Mouse (Mus musculus) midbrain, postnatal 0 days (tissue): ENCODE measurements around the gene Mmp11. TPM values are rescaled to one million over a fixed set of nuclear protein-coding genes. Genes with fewer than 3 reads are reported as not detected.

Experiments
- ATAC-seq: fragments of 200-750 bp; cut with Nextera tagmentation; 2 replicates; pipeline ENCODE4 v1.8.0; 2017; ENCODE audit warnings: moderate number of reproducible peaks, mild to moderate bottlenecking, moderate TSS enrichment, moderate library complexity; ENCODE audit not compliant: low FRiP score
- DNase-seq: peaks from one replicate; pipeline ENCODE4 v3.0.0-alpha.2; 2015; ENCODE audit warnings: low spot score
- H3K27ac ChIP-seq: fragments of 300-500 bp; sonication (generic); 2 replicates; pipeline ENCODE4 v1.5.1; 2014; ENCODE audit warnings: low read depth, mild to moderate bottlenecking, low read length, mixed read lengths
- H3K27me3 ChIP-seq: fragments of 300-500 bp; sonication (generic); 2 replicates; pipeline ENCODE4 v1.6.1; 2014; ENCODE audit warnings: low read length, control low read depth, mixed read lengths; ENCODE audit not compliant: insufficient read depth
- H3K36me3 ChIP-seq: fragments of 300-500 bp; sonication (generic); 2 replicates; pipeline ENCODE4 v1.6.1; 2014; ENCODE audit warnings: low read length, control low read depth, mixed read lengths; ENCODE audit not compliant: insufficient read depth
- H3K4me1 ChIP-seq: fragments of 300-500 bp; sonication (generic); 2 replicates; pipeline ENCODE4 v1.6.1; 2014; ENCODE audit warnings: mild to moderate bottlenecking, control low read depth, antibody characterized with exemption, low read length, mixed read lengths; ENCODE audit not compliant: insufficient read depth
- H3K4me2 ChIP-seq: fragments of 300-500 bp; sonication (generic); 2 replicates; pipeline ENCODE4 v1.6.1; 2014; ENCODE audit warnings: low read depth, mild to moderate bottlenecking, low read length, mixed read lengths; ENCODE audit not compliant: poor library complexity, severe bottlenecking
- H3K4me3 ChIP-seq: fragments of 300-500 bp; sonication (generic); 2 replicates; pipeline ENCODE4 v1.5.1; 2014; ENCODE audit warnings: low read depth, mild to moderate bottlenecking, low read length, moderate library complexity
- H3K9ac ChIP-seq: fragments of 300-500 bp; sonication (generic); replicated peaks from 2 replicates; pipeline ENCODE4 v1.6.1; 2014; ENCODE audit warnings: mild to moderate bottlenecking, low read length, moderate library complexity, mixed read lengths; ENCODE audit not compliant: poor library complexity, severe bottlenecking
- H3K9me3 ChIP-seq: fragments of 300-500 bp; sonication (generic); 2 replicates; pipeline ENCODE4 v1.6.1; 2016; ENCODE audit warnings: low read length, control low read depth
- CTCF ChIP-seq: IDR thresholded peaks from 2 replicates; pipeline ENCODE4 v1.5.1; 2016; ENCODE audit warnings: antibody characterized with exemption, mild to moderate bottlenecking
- WGBS: fragments of 180-500 bp; shearing (Covaris S2); extraction: QIAGEN DNeasy Blood & Tissue Kit; methylation state at CpG from one replicate; pipeline ENCODE4 v1.1.7; 2014; 5-methylcytosine and 5-hydroxymethylcytosine counted together
- polyA plus RNA-seq: library from polyadenylated mRNA; unstranded; fragments of >200 nt; fragmentation: Nextera tagmentation; extraction: Ambion mirVana; gene quantifications from 2 replicates; pipeline ENCODE4 v1.2.1, GENCODE M21; 2015
- total RNA-seq: library from RNA; depleted of rRNA; stranded (reverse); fragments of >200 nt; gene quantifications from 2 replicates; pipeline ENCODE4 v1.2.3, GENCODE M21; 2014; rRNA removed

The Mmp11 gene
- total and polyA plus RNA-seq, 2 experiments from 2014 or later = 6.6 to 11.5 TPM

- Histone ChIP-seq H3K9me3 (no peaks in the 10 kb centered on the region), H3K4me2 (no peak overlapping the region), H3K27me3 (no peaks in the 10 kb centered on the region)
Observed at GRCm38 (mm10) chr10:75878836-75879235, 57.5 kb downstream of the Mmp11 start.

DNA sequence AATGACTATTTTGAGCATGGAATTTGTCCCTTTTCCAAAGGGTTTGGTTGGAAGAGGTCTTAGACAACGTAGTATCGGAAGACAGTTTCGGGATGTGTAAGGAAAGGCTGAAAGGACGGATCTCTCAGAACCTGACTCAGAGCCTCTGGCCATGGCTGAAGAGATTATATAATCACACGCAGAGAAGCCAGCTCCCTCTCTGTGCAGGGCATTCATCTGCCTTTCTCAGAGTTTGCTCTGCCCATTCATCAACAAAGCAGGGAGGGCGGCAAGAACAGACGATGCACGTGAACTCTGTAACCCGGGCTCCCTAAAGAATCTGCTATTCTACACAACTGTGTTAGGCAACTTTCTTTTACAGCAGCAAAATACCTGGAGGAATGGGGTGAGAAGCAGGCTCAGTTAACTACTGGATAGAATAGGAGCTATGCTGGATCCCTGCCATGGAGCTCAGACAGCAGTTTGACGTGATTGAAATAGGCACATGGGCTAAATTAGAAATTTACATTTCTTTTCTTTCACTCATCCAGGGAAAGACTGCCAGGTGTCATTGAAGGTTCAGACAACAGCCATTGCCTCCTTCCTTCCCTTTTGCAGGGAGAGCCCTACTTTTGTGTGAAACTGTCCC, 62.6 kb downstream of the Mmp11 start:
- Histone ChIP-seq H3K4me2 (peak overlapping the region; percentile 67), H3K36me3 (no peaks in the 10 kb centered on the region), H3K27ac (peak overlapping the region; percentile 78), H3K4me1 (peaks cover 4% of the 10 kb centered on the region; the same call in 1 of the 2 replicates), H3K9me3 (no peaks in the 10 kb centered on the region), H3K4me3 (peak overlapping the region; percentile 31), H3K27me3 (no peaks in the 10 kb centered on the region), H3K9ac (peak overlapping the region; percentile 55)
- no peak for TF ChIP-seq CTCF
- WGBS = 12% methylated on average over 10 of the region's 10 CpGs
- ATAC-seq = no peak
- peak; percentile 33 for DNase-seq

More at GRCm38 (mm10) chr10:75878836-75879235, 57.5 kb downstream of the Mmp11 start:
- Histone ChIP-seq H3K27ac (no peak overlapping the region), H3K4me3 (no peak overlapping the region), H3K9ac (no peak overlapping the region), H3K36me3 (no peaks in the 10 kb centered on the region), H3K4me1 (peaks cover 2% of the 10 kb centered on the region; the same call in 1 of the 2 replicates)
- WGBS = 89% methylated on average over 3 of the region's 3 CpGs
- no peak for DNase-seq
- ATAC-seq = no peak
- no peak for TF ChIP-seq CTCF

Other genes starting within 250 kb of the Mmp11 start
- gene Cabin1, start 172.2 kb downstream of the Mmp11 start, total RNA-seq = 83.4 and 93.3 TPM in 2 replicates
- gene Cabin1, start 172.2 kb downstream of the Mmp11 start, polyA plus RNA-seq = 30.1 and 31.6 TPM in 2 replicates
- gene Ddt, start 163.1 kb downstream of the Mmp11 start, total RNA-seq = 71.1 and 72.9 TPM in 2 replicates
- gene Ddt, start 163.1 kb downstream of the Mmp11 start, polyA plus RNA-seq = 92.9 and 102 TPM in 2 replicates
- not detected in 2 replicates for gene Gm20441, start 155.5 kb downstream of the Mmp11 start, total RNA-seq
- not detected in 2 replicates for gene Gm20441, start 155.5 kb downstream of the Mmp11 start, polyA plus RNA-seq
- 3.6 and 7.7 TPM in 2 replicates for gene Gstt3, start 155.1 kb downstream of the Mmp11 start, total RNA-seq
- 2.5 and 2.8 TPM in 2 replicates for gene Gstt3, start 155.1 kb downstream of the Mmp11 start, polyA plus RNA-seq
- 22.6 and 37.1 TPM in 2 replicates for gene Gstt1, start 137.9 kb downstream of the Mmp11 start, total RNA-seq
- gene Gstt1, start 137.9 kb downstream of the Mmp11 start, polyA plus RNA-seq = 21.4 and 26.2 TPM in 2 replicates
- gene Gstt4, start 114.0 kb downstream of the Mmp11 start, total RNA-seq = not detected in 2 replicates
- gene Gstt4, start 114.0 kb downstream of the Mmp11 start, polyA plus RNA-seq = not detected in 2 replicates
- gene Gstt2, start 99.1 kb downstream of the Mmp11 start, total RNA-seq = 2.0 and 5.5 TPM in 2 replicates
- 7.7 and 10.7 TPM in 2 replicates for gene Gstt2, start 99.1 kb downstream of the Mmp11 start, polyA plus RNA-seq
- 736 and 976 TPM in 2 replicates for gene Mif, start 76.3 kb downstream of the Mmp11 start, total RNA-seq
- gene Mif, start 76.3 kb downstream of the Mmp11 start, polyA plus RNA-seq = 1,685 and 1,800 TPM in 2 replicates
- 0.80 and 1.4 TPM in 2 replicates for gene Derl3, start 43.1 kb downstream of the Mmp11 start, total RNA-seq
- gene Derl3, start 43.1 kb downstream of the Mmp11 start, polyA plus RNA-seq = 0.58 and 1.4 TPM in 2 replicates
- gene Smarcb1, start 14.9 kb downstream of the Mmp11 start, total RNA-seq = 145 and 147 TPM in 2 replicates
- gene Smarcb1, start 14.9 kb downstream of the Mmp11 start, polyA plus RNA-seq = 205 and 219 TPM in 2 replicates
- gene Chchd10, start 3.4 kb downstream of the Mmp11 start, total RNA-seq = 216 and 266 TPM in 2 replicates
- 221 and 260 TPM in 2 replicates for gene Chchd10, start 3.4 kb downstream of the Mmp11 start, polyA plus RNA-seq
- 0.88 and 1.7 TPM in 2 replicates for gene Gm867, start 4.2 kb upstream of the Mmp11 start, total RNA-seq
- gene Gm867, start 4.2 kb upstream of the Mmp11 start, polyA plus RNA-seq = 1.6 TPM in 2 replicates
- gene Vpreb3, start 6.6 kb upstream of the Mmp11 start, total RNA-seq = not detected in 2 replicates
- 0.59 and 0.72 TPM in 2 replicates for gene Vpreb3, start 6.6 kb upstream of the Mmp11 start, polyA plus RNA-seq
- not detected in 2 replicates for gene Gm5134, start 18.0 kb upstream of the Mmp11 start, total RNA-seq
- not detected in 2 replicates for gene Gm5134, start 18.0 kb upstream of the Mmp11 start, polyA plus RNA-seq
- 9.1 and 9.8 TPM in 2 replicates for gene Zfp280b, start 96.2 kb upstream of the Mmp11 start, total RNA-seq
- gene Zfp280b, start 96.2 kb upstream of the Mmp11 start, polyA plus RNA-seq = 8.8 and 12.5 TPM in 2 replicates
- gene Slc5a4b, start 174.5 kb upstream of the Mmp11 start, total RNA-seq = not detected in 2 replicates
- gene Slc5a4b, start 174.5 kb upstream of the Mmp11 start, polyA plus RNA-seq = 0.06 and 0.09 TPM in 2 replicates
- 1.2 TPM in 1 of 2 replicates, not detected in the other for gene Slc5a4a, start 211.0 kb upstream of the Mmp11 start, total RNA-seq
- gene Slc5a4a, start 211.0 kb upstream of the Mmp11 start, polyA plus RNA-seq = 0.10 and 0.12 TPM in 2 replicates